Mouse (Mus musculus) kidney, embryonic 16.5 days (tissue): ENCODE measurements around the gene Cep170b. TPM values are rescaled to one million over a fixed set of nuclear protein-coding genes. Genes with fewer than 3 reads are reported as not detected.

ENCODE experiments used
- ATAC-seq: fragments of 200-750 bp; cut with Nextera tagmentation; 2 replicates; pipeline ENCODE4 v1.8.0; 2017; ENCODE audit warnings: moderate TSS enrichment; ENCODE audit not compliant: low FRiP score, low TSS enrichment
- H3K27ac ChIP-seq: fragments of 300-500 bp; sonication (generic); 2 replicates; pipeline ENCODE4 v1.5.1; 2014; ENCODE audit warnings: low read length
- H3K27me3 ChIP-seq: fragments of 300-500 bp; sonication (generic); 2 replicates; pipeline ENCODE4 v1.6.1; 2014; ENCODE audit warnings: low read length, control low read depth, mixed read lengths; ENCODE audit not compliant: insufficient read depth
- H3K36me3 ChIP-seq: fragments of 300-500 bp; sonication (generic); 2 replicates; pipeline ENCODE4 v1.6.1; 2014; ENCODE audit warnings: low read length, control low read depth, mixed read lengths; ENCODE audit not compliant: insufficient read depth
- H3K4me1 ChIP-seq: fragments of 300-500 bp; sonication (generic); 2 replicates; pipeline ENCODE4 v1.6.1; 2014; ENCODE audit warnings: low read length, control low read depth, mixed read lengths; ENCODE audit not compliant: insufficient read depth
- H3K4me2 ChIP-seq: fragments of 300-500 bp; sonication (generic); replicated peaks from 2 replicates; pipeline ENCODE4 v1.6.1; 2014; ENCODE audit warnings: low read depth, low read length
- H3K4me3 ChIP-seq: fragments of 300-500 bp; sonication (generic); 2 replicates; pipeline ENCODE4 v1.5.1; 2014; ENCODE audit warnings: mild to moderate bottlenecking, low read length
- H3K9ac ChIP-seq: fragments of 300-500 bp; sonication (generic); replicated peaks from 2 replicates; pipeline ENCODE4 v1.6.1; 2014; ENCODE audit warnings: low read length
- H3K9me3 ChIP-seq: fragments of 300-500 bp; sonication (generic); 2 replicates; pipeline ENCODE4 v1.6.1; 2016; ENCODE audit warnings: low read length, control low read depth
- WGBS: fragments of 180-500 bp; shearing (Covaris S2); extraction: QIAGEN DNeasy Blood & Tissue Kit; methylation state at CpG from one replicate; pipeline ENCODE4 v1.1.7; 2014; 5-methylcytosine and 5-hydroxymethylcytosine counted together
- polyA plus RNA-seq: library from polyadenylated mRNA; unstranded; fragments of >200 nt; fragmentation: Nextera tagmentation; extraction: Ambion mirVana; gene quantifications from 2 replicates; pipeline ENCODE4 v1.2.1, GENCODE M21; 2015

The Cep170b gene
- polyA plus RNA-seq, 1 experiment from 2014 or later: 17.5 TPM

GRCm38 (mm10) chr12:112769751-112770150 is 49.5 kb downstream of the Cep170b start:
- Histone ChIP-seq H3K27ac (no peak overlapping the region), H3K4me3 (no peak overlapping the region), H3K9me3 (no peaks in the 10 kb centered on the region; the same call in 1 of the 2 replicates), H3K9ac (no peak overlapping the region), H3K4me1 (no peaks in the 10 kb centered on the region), H3K27me3 (no peaks in the 10 kb centered on the region), H3K4me2 (no peak overlapping the region), H3K36me3 (no peaks in the 10 kb centered on the region)
- ATAC-seq: no peak
- WGBS: 78% methylated on average over 2 of the region's 2 CpGs

- no peak overlapping the region for H3K9ac ChIP-seq
- no peak for ATAC-seq
- no peak overlapping the region for H3K4me3 ChIP-seq
- peaks cover 3% of the 10 kb centered on the region; the same call in 1 of the 2 replicates for H3K9me3 ChIP-seq
- H3K4me1 ChIP-seq: no peaks in the 10 kb centered on the region
- no peaks in the 10 kb centered on the region for H3K27me3 ChIP-seq
- no peaks in the 10 kb centered on the region for H3K36me3 ChIP-seq
- H3K27ac ChIP-seq: no peak overlapping the region
- H3K4me2 ChIP-seq: no peak overlapping the region
- WGBS: 68% methylated on average over 4 of the region's 4 CpGs
Measured at GRCm38 (mm10) chr12:112770396-112770795, 50.1 kb downstream of the Cep170b start.

- Histone ChIP-seq H3K36me3 (no peaks in the 10 kb centered on the region), H3K9ac (no peak overlapping the region), H3K9me3 (peaks cover 7% of the 10 kb centered on the region; the same call in 1 of the 2 replicates), H3K4me1 (no peaks in the 10 kb centered on the region), H3K4me2 (no peak overlapping the region), H3K4me3 (no peak overlapping the region), H3K27ac (no peak overlapping the region), H3K27me3 (no peaks in the 10 kb centered on the region)
- ATAC-seq: no peak
- 90% methylated on average over 14 of the region's 14 CpGs for WGBS
Measured at GRCm38 (mm10) chr12:112772306-112772705, 52.1 kb downstream of the Cep170b start.

- Histone ChIP-seq H3K4me2 (no peak overlapping the region), H3K9me3 (peaks cover 7% of the 10 kb centered on the region; the same call in 1 of the 2 replicates), H3K4me3 (no peak overlapping the region), H3K36me3 (no peaks in the 10 kb centered on the region), H3K9ac (no peak overlapping the region), H3K27ac (no peak overlapping the region), H3K4me1 (no peaks in the 10 kb centered on the region), H3K27me3 (no peaks in the 10 kb centered on the region)
- 52% methylated on average over 9 of the region's 9 CpGs for WGBS
- no peak for ATAC-seq
Measured at GRCm38 (mm10) chr12:112773366-112773765, 53.1 kb downstream of the Cep170b start.

GRCm38 (mm10) chr12:112774026-112774425 is 53.8 kb downstream of the Cep170b start:
- H3K36me3 ChIP-seq: no peaks in the 10 kb centered on the region
- no peak overlapping the region for H3K27ac ChIP-seq
- no peaks in the 10 kb centered on the region for H3K27me3 ChIP-seq
- peaks cover 7% of the 10 kb centered on the region; the same call in 1 of the 2 replicates for H3K9me3 ChIP-seq
- H3K4me2 ChIP-seq: no peak overlapping the region
- no peaks in the 10 kb centered on the region for H3K4me1 ChIP-seq
- no peak overlapping the region for H3K9ac ChIP-seq
- no peak for ATAC-seq
- H3K4me3 ChIP-seq: no peak overlapping the region
- 82% methylated on average over 6 of the region's 6 CpGs for WGBS

- no peak overlapping the region for H3K27ac ChIP-seq
- no peak for ATAC-seq
- H3K9me3 ChIP-seq: peaks cover 7% of the 10 kb centered on the region; the same call in 1 of the 2 replicates
- H3K27me3 ChIP-seq: no peaks in the 10 kb centered on the region
- H3K9ac ChIP-seq: no peak overlapping the region
- no peak overlapping the region for H3K4me3 ChIP-seq
- no peaks in the 10 kb centered on the region for H3K36me3 ChIP-seq
- H3K4me2 ChIP-seq: no peak overlapping the region
- WGBS: 94% methylated on average over 10 of the region's 10 CpGs
- H3K4me1 ChIP-seq: no peaks in the 10 kb centered on the region
Measured at GRCm38 (mm10) chr12:112774481-112774880, 54.2 kb downstream of the Cep170b start.

GRCm38 (mm10) chr12:112791026-112791425 is 70.8 kb downstream of the Cep170b start:
- Histone ChIP-seq H3K27ac (no peak overlapping the region), H3K36me3 (no peaks in the 10 kb centered on the region), H3K27me3 (no peaks in the 10 kb centered on the region), H3K9ac (no peak overlapping the region), H3K4me1 (peaks cover 16% of the 10 kb centered on the region), H3K9me3 (no peaks in the 10 kb centered on the region), H3K4me3 (no peak overlapping the region), H3K4me2 (no peak overlapping the region)
- no peak for ATAC-seq
- 49% methylated on average over 8 of the region's 8 CpGs for WGBS

- Histone ChIP-seq H3K27me3 (no peaks in the 10 kb centered on the region), H3K36me3 (no peaks in the 10 kb centered on the region), H3K9ac (peak overlapping the region; percentile 19; the same call in 1 of the 2 replicates), H3K4me1 (peaks cover 25% of the 10 kb centered on the region), H3K4me2 (no peak overlapping the region), H3K27ac (no peak overlapping the region; the same call in 1 of the 2 replicates), H3K4me3 (no peak overlapping the region), H3K9me3 (no peaks in the 10 kb centered on the region)
- ATAC-seq: peak; percentile 44; the same call in 1 of the 2 replicates
- 73% methylated on average over 13 of the region's 13 CpGs for WGBS
Measured at GRCm38 (mm10) chr12:112793601-112794355, 73.5 kb downstream of the Cep170b start.

- Histone ChIP-seq H3K4me3 (no peak overlapping the region), H3K27me3 (no peaks in the 10 kb centered on the region), H3K27ac (no peak overlapping the region; the same call in 1 of the 2 replicates), H3K4me1 (peaks cover 25% of the 10 kb centered on the region), H3K36me3 (no peaks in the 10 kb centered on the region), H3K9ac (no peak overlapping the region; the same call in 1 of the 2 replicates), H3K9me3 (no peaks in the 10 kb centered on the region), H3K4me2 (0 out of 2 replicates have a peak overlapping the region, but pooled peaks have one; percentile 6)
- WGBS: 27% methylated on average over 7 of the region's 7 CpGs
- no peak for ATAC-seq
Measured at GRCm38 (mm10) chr12:112794356-112794816, 74.1 kb downstream of the Cep170b start.

GRCm38 (mm10) chr12:112794998-112795397 is 74.7 kb downstream of the Cep170b start:
- no peak overlapping the region for H3K9ac ChIP-seq
- H3K27ac ChIP-seq: no peak overlapping the region
- no peak for ATAC-seq
- no peaks in the 10 kb centered on the region for H3K36me3 ChIP-seq
- no peak overlapping the region for H3K4me3 ChIP-seq
- no peak overlapping the region for H3K4me2 ChIP-seq
- H3K4me1 ChIP-seq: peaks cover 25% of the 10 kb centered on the region
- WGBS: 81% methylated on average over 5 of the region's 5 CpGs
- no peaks in the 10 kb centered on the region for H3K27me3 ChIP-seq
- H3K9me3 ChIP-seq: no peaks in the 10 kb centered on the region
